Mouse (Mus musculus) lung, adult 2 months (tissue): ENCODE results near the gene Gata3.

Source experiments
- CTCF ChIP-seq: fragments of 200-500 bp; IDR thresholded peaks from 2 replicates; pipeline ENCODE4 v1.5.1; 2011; ENCODE audit warnings: mild to moderate bottlenecking, low read length, control low read depth; ENCODE audit not compliant: insufficient read depth
- POLR2A ChIP-seq: fragments of 200-500 bp; IDR thresholded peaks from 2 replicates; pipeline ENCODE4 v1.6.1; 2011; ENCODE audit warnings: low read depth, mild to moderate bottlenecking, control low read depth, low read length, borderline replicate concordance; ENCODE audit errors: extremely low read depth

DNA sequence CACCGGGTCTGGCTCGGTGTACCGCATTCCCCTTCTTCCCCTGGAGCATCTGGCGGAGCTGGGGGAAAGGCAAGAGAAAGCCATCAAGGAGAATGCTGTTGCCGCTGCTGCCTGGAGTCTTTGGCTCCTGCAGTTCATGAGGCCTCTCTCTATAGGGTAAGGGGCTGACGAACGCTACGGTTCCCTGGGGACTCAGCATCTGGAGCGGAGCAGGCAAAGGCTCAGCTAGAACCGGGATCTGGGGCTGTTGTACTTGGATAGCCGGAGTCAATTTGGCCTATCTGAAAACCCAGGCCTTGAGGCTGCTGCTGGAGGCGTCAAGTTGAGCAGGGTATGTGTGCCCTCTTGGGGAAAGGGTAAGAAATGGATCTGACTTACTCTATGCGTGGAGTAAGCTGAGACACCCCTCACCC, 8.2 kb downstream of the Gata3 start:
- TF ChIP-seq CTCF (no peak), POLR2A (no peak)
